Mouse (Mus musculus): Measurements from ENCODE around the gene Ubald1. TPM values are rescaled to one million over a fixed set of nuclear protein-coding genes. Genes with fewer than 3 reads are reported as not detected.

Gene Ubald1
- polyA plus RNA-seq, 1 experiment from 2014 or later, result 46.1 TPM

GRCm38 (mm10) chr16:4913783-4914735, 33.9 kb upstream of the Ubald1 start:
- H3K36me3 ChIP-seq (ENCODE audit: control insufficient read depth, insufficient read depth, low read length), result peaks cover 40% of the 10 kb centered on the region
- H3K9me3 ChIP-seq (ENCODE audit: control insufficient read depth, low read depth, low read length), result no peaks in the 10 kb centered on the region
- no peak overlapping the region for H3K27ac ChIP-seq (ENCODE audit: low read length)
- peak; percentile 59; the same call in 1 of the 2 replicates for ATAC-seq (ENCODE audit: insufficient number of reproducible peaks, insufficient read depth, low FRiP score, low read depth)
- no peaks in the 10 kb centered on the region for H3K4me1 ChIP-seq (ENCODE audit: control insufficient read depth, insufficient read depth, low read length)
- no peak overlapping the region for H3K4me3 ChIP-seq (ENCODE audit: low read depth, low read length)
- H3K27me3 ChIP-seq (ENCODE audit: control insufficient read depth, insufficient read depth, low read length), result no peaks in the 10 kb centered on the region
- no peak overlapping the region for H3K9ac ChIP-seq (replicated peaks; ENCODE audit: low read depth, low read length)
- H3K4me2 ChIP-seq (replicated peaks; ENCODE audit: low read depth, low read length), result no peak overlapping the region
- WGBS, result 36% methylated on average over 12 of the region's 12 CpGs

- Histone ChIP-seq H3K9ac (replicated peaks; ENCODE audit: low read depth, low read length) (no peak overlapping the region), H3K36me3 (ENCODE audit: control insufficient read depth, insufficient read depth, low read length) (peaks cover 47% of the 10 kb centered on the region), H3K4me2 (replicated peaks; ENCODE audit: low read depth, low read length) (no peak overlapping the region), H3K27ac (ENCODE audit: low read length) (peak overlapping the region; percentile 56; the same call in 1 of the 2 replicates), H3K9me3 (ENCODE audit: control insufficient read depth, low read depth, low read length) (no peaks in the 10 kb centered on the region), H3K4me3 (ENCODE audit: low read depth, low read length) (no peak overlapping the region), H3K27me3 (ENCODE audit: control insufficient read depth, insufficient read depth, low read length) (no peaks in the 10 kb centered on the region), H3K4me1 (ENCODE audit: control insufficient read depth, insufficient read depth, low read length) (no peaks in the 10 kb centered on the region)
- 75% methylated on average over 11 of the region's 11 CpGs for WGBS
- no peak; the same call in 1 of the 2 replicates for ATAC-seq (ENCODE audit: insufficient number of reproducible peaks, insufficient read depth, low FRiP score, low read depth)
Observed at GRCm38 (mm10) chr16:4912907-4913782, 33.0 kb upstream of the Ubald1 start.

GRCm38 (mm10) chr16:4912074-4912648, 32.0 kb upstream of the Ubald1 start:
- no peaks in the 10 kb centered on the region for H3K27me3 ChIP-seq (ENCODE audit: control insufficient read depth, insufficient read depth, low read length)
- peaks cover 48% of the 10 kb centered on the region for H3K36me3 ChIP-seq (ENCODE audit: control insufficient read depth, insufficient read depth, low read length)
- H3K27ac ChIP-seq (ENCODE audit: low read length), result no peak overlapping the region
- WGBS, result 72% methylated on average over 10 of the region's 10 CpGs
- no peaks in the 10 kb centered on the region for H3K9me3 ChIP-seq (ENCODE audit: control insufficient read depth, low read depth, low read length)
- no peak for ATAC-seq (ENCODE audit: insufficient number of reproducible peaks, insufficient read depth, low FRiP score, low read depth)
- H3K4me1 ChIP-seq (ENCODE audit: control insufficient read depth, insufficient read depth, low read length), result no peaks in the 10 kb centered on the region
- H3K4me2 ChIP-seq (replicated peaks; ENCODE audit: low read depth, low read length), result no peak overlapping the region
- H3K9ac ChIP-seq (replicated peaks; ENCODE audit: low read depth, low read length), result no peak overlapping the region
- no peak overlapping the region for H3K4me3 ChIP-seq (ENCODE audit: low read depth, low read length)

- Histone ChIP-seq H3K4me1 (ENCODE audit: control insufficient read depth, insufficient read depth, low read length) (no peaks in the 10 kb centered on the region), H3K9me3 (ENCODE audit: control insufficient read depth, low read depth, low read length) (no peaks in the 10 kb centered on the region), H3K4me2 (replicated peaks; ENCODE audit: low read depth, low read length) (no peak overlapping the region), H3K4me3 (ENCODE audit: low read depth, low read length) (no peak overlapping the region), H3K36me3 (ENCODE audit: control insufficient read depth, insufficient read depth, low read length) (peaks cover 37% of the 10 kb centered on the region), H3K9ac (replicated peaks; ENCODE audit: low read depth, low read length) (no peak overlapping the region), H3K27me3 (ENCODE audit: control insufficient read depth, insufficient read depth, low read length) (no peaks in the 10 kb centered on the region), H3K27ac (ENCODE audit: low read length) (no peak overlapping the region)
- WGBS, result 94% methylated on average over 8 of the region's 8 CpGs
- ATAC-seq (ENCODE audit: insufficient number of reproducible peaks, insufficient read depth, low FRiP score, low read depth), result no peak
Observed at GRCm38 (mm10) chr16:4910758-4911157, 30.6 kb upstream of the Ubald1 start.

- no peak for ATAC-seq (ENCODE audit: insufficient number of reproducible peaks, insufficient read depth, low FRiP score, low read depth)
- no peaks in the 10 kb centered on the region for H3K4me1 ChIP-seq (ENCODE audit: control insufficient read depth, insufficient read depth, low read length)
- H3K9me3 ChIP-seq (ENCODE audit: control insufficient read depth, low read depth, low read length), result no peaks in the 10 kb centered on the region
- H3K4me2 ChIP-seq (replicated peaks; ENCODE audit: low read depth, low read length), result no peak overlapping the region
- peaks cover 35% of the 10 kb centered on the region for H3K36me3 ChIP-seq (ENCODE audit: control insufficient read depth, insufficient read depth, low read length)
- no peak overlapping the region for H3K27ac ChIP-seq (ENCODE audit: low read length)
- 85% methylated on average over 2 of the region's 2 CpGs for WGBS
- H3K27me3 ChIP-seq (ENCODE audit: control insufficient read depth, insufficient read depth, low read length), result no peaks in the 10 kb centered on the region
- H3K4me3 ChIP-seq (ENCODE audit: low read depth, low read length), result no peak overlapping the region
- H3K9ac ChIP-seq (replicated peaks; ENCODE audit: low read depth, low read length), result no peak overlapping the region
Observed at GRCm38 (mm10) chr16:4909745-4910144, 29.6 kb upstream of the Ubald1 start.

GRCm38 (mm10) chr16:4907972-4908371, 27.9 kb upstream of the Ubald1 start:
- H3K4me2 ChIP-seq (replicated peaks; ENCODE audit: low read depth, low read length), result no peak overlapping the region
- no peaks in the 10 kb centered on the region for H3K9me3 ChIP-seq (ENCODE audit: control insufficient read depth, low read depth, low read length)
- H3K27ac ChIP-seq (ENCODE audit: low read length), result no peak overlapping the region
- 57% methylated on average over 4 of the region's 5 CpGs for WGBS
- H3K27me3 ChIP-seq (ENCODE audit: control insufficient read depth, insufficient read depth, low read length), result no peaks in the 10 kb centered on the region
- H3K4me3 ChIP-seq (ENCODE audit: low read depth, low read length), result no peak overlapping the region
- H3K36me3 ChIP-seq (ENCODE audit: control insufficient read depth, insufficient read depth, low read length), result peaks cover 29% of the 10 kb centered on the region
- H3K9ac ChIP-seq (replicated peaks; ENCODE audit: low read depth, low read length), result no peak overlapping the region
- ATAC-seq (ENCODE audit: insufficient number of reproducible peaks, insufficient read depth, low FRiP score, low read depth), result 0 out of 2 replicates have a peak, but pooled peaks have one; percentile 53
- H3K4me1 ChIP-seq (ENCODE audit: control insufficient read depth, insufficient read depth, low read length), result no peaks in the 10 kb centered on the region

- no peak overlapping the region for H3K9ac ChIP-seq (replicated peaks; ENCODE audit: low read depth, low read length)
- H3K4me1 ChIP-seq (ENCODE audit: control insufficient read depth, insufficient read depth, low read length), result no peaks in the 10 kb centered on the region
- no peaks in the 10 kb centered on the region for H3K27me3 ChIP-seq (ENCODE audit: control insufficient read depth, insufficient read depth, low read length)
- H3K9me3 ChIP-seq (ENCODE audit: control insufficient read depth, low read depth, low read length), result no peaks in the 10 kb centered on the region
- no peak overlapping the region for H3K4me3 ChIP-seq (ENCODE audit: low read depth, low read length)
- no peak overlapping the region for H3K27ac ChIP-seq (ENCODE audit: low read length)
- no peak for ATAC-seq (ENCODE audit: insufficient number of reproducible peaks, insufficient read depth, low FRiP score, low read depth)
- no peak overlapping the region for H3K4me2 ChIP-seq (replicated peaks; ENCODE audit: low read depth, low read length)
- 51% methylated on average over 2 of the region's 2 CpGs for WGBS
- peaks cover 29% of the 10 kb centered on the region for H3K36me3 ChIP-seq (ENCODE audit: control insufficient read depth, insufficient read depth, low read length)
Observed at GRCm38 (mm10) chr16:4907386-4907785, 27.3 kb upstream of the Ubald1 start.

- no peak overlapping the region for H3K4me2 ChIP-seq (replicated peaks; ENCODE audit: low read depth, low read length)
- no peaks in the 10 kb centered on the region for H3K9me3 ChIP-seq (ENCODE audit: control insufficient read depth, low read depth, low read length)
- peaks cover 25% of the 10 kb centered on the region for H3K36me3 ChIP-seq (ENCODE audit: control insufficient read depth, insufficient read depth, low read length)
- no peak overlapping the region for H3K4me3 ChIP-seq (ENCODE audit: low read depth, low read length)
- no peaks in the 10 kb centered on the region for H3K4me1 ChIP-seq (ENCODE audit: control insufficient read depth, insufficient read depth, low read length)
- H3K9ac ChIP-seq (replicated peaks; ENCODE audit: low read depth, low read length), result no peak overlapping the region
- H3K27ac ChIP-seq (ENCODE audit: low read length), result no peak overlapping the region
- H3K27me3 ChIP-seq (ENCODE audit: control insufficient read depth, insufficient read depth, low read length), result no peaks in the 10 kb centered on the region
- no peak for ATAC-seq (ENCODE audit: insufficient number of reproducible peaks, insufficient read depth, low FRiP score, low read depth)
Observed at GRCm38 (mm10) chr16:4906559-4906958, 26.4 kb upstream of the Ubald1 start.
